Mouse (Mus musculus) bone marrow macrophage, adult 2 months (primary cell): ENCODE results near the gene Scgb2a2.
"Not testable (repeated sequence)": the region's sequence is repeated elsewhere in the genome, so short reads cannot be mapped to it uniquely, and the experiment has no call there.

Experiments used
- CTCF ChIP-seq: IDR thresholded peaks from 2 replicates; pipeline ENCODE4 v1.5.1; 2012; ENCODE audit warnings: low read depth, mild to moderate bottlenecking, low read length, moderate library complexity
- POLR2A ChIP-seq: IDR thresholded peaks from 2 replicates; pipeline ENCODE4 v1.6.1; 2012; ENCODE audit warnings: mild to moderate bottlenecking, low read depth, low read length, borderline replicate concordance

GRCm38 (mm10) chr19:9900696-9901095 is 53.3 kb downstream of the Scgb2a2 start:
- TF ChIP-seq CTCF, POLR2A: not testable (repeated sequence)
